Mouse (Mus musculus): ENCODE results near the gene Phc3.

The Phc3 gene

DNA sequence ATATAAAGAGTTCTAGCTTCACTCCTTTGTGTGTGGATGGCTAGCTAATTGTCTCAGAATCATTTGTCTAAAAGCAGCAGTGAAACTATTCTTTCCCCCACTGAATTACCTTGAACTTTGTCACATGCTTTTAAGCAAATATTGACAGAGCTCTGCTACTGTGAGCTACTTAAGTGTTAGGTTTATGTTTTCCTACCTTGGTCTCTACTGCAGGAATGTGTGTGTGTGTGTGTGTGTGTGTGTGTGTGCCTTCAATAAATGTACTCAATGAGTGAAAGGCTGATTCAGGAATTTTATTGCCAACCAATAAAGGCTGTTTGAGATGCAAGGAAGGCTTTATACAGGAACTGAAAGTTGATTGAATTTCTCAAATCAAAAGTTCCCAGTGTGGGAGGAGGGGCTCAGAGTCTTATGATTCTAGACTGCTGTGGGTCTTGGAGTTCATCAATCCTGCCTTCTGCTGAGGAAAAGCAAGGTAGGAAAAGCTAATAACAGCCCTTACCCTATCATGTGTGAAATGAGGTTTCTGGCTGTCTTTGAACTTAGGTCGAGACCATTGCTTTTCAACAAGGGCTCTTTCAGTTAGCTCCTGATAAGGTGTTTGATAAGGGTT lies 7.9 kb upstream of the Phc3 start:
- no peak for DNase-seq (ENCODE audit: extremely low spot score)

DNA sequence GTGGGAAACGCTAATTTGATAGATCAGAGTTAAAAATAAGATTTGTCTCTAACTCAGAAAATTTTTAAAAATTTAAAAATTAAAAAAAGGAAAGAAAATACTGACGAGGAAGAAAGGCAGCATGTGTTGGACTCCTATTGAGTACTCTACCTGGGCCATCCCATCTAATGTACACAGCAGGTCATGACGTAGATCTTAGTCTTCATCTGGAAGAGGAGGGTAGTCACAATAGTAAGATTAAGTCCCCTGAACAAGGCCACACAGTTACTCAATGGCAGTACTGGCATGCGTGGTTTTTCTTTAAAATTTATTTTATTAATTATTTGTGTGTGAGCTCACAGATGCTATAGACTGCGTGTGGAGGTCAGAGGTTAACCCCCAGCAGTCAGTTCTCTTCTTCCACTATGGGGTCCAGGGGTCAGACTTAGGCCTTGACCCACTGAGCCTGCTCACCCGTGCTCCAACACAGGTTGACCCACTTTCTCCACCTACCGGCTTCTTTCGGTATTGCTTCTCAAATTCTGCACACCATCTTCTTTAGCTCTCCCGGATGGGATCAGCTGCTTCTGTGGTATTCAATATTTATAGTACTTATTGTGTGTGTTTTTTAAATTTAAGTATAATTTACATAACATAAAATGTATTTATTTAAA lies 6.0 kb upstream of the Phc3 start:
- DNase-seq (ENCODE audit: extremely low spot score), result peak; percentile 78

DNA sequence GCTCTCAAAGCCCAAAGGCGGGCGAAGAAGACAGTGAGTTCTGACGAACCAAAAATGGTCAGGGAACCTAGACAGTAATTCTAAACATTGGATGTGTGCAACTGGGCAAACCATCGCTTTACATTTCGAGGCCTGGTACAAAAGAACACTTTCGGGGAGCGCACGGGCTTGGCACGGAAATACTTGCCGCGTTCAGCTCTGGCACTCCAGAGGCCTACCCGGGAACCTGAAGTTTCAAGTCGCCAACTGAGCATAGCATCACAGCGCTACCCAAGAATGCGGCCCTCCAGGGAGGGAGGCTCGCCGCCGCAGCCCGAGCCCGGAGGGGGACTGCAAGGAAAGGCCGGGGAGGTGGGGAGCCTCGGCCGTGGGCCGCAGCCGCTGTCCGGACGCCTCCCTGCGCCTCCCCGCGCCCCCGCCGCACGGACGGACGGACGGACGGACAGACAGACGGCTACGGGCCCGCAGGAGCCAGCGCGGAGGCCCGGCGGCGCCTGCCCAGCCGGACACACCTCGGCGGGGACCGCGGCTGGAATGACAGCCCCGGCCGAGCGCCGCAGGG lies 603 bp downstream of the Phc3 start:
- DNase-seq (ENCODE audit: extremely low spot score), result peak; percentile 63

DNA sequence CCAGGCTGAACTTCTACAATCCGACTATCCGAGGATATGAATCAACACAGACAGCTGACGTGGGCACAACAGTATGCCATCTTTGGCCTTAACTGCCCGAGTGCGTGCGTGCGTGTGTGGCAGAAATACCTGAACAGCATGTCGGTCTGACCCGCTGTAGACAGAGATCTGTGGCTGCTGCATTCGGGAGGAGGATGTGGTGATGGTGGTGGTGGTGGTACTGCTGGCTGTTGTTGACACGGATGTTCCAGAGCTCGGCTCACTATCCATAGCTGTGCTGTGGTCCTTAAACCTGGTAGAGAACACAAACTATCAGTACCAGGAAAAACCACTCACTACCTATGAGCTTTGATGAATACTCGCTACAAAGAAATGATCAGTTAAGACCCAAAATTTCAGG lies 3.6 kb downstream of the Phc3 start:
- no peak for DNase-seq (ENCODE audit: extremely low spot score)

DNA sequence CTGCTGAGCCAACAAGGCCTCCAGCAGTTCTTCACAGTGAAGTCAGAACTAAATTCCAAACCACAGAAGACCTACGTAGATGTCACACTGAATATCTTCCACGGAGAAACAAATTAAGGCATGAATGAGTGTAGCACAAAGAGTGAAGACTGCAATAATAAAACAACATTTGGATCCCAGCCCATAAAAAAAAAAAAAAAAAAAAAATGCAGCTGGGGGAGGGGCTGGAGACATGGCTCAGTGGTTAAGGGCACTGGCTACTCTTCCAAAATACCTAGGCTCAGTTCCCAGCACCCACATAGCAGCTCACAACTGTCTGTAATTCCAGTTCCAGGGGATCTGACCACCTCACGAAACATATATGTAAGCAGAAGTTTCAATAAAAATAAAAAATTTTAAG lies 5.0 kb downstream of the Phc3 start:
- DNase-seq (ENCODE audit: extremely low spot score), result no peak

DNA sequence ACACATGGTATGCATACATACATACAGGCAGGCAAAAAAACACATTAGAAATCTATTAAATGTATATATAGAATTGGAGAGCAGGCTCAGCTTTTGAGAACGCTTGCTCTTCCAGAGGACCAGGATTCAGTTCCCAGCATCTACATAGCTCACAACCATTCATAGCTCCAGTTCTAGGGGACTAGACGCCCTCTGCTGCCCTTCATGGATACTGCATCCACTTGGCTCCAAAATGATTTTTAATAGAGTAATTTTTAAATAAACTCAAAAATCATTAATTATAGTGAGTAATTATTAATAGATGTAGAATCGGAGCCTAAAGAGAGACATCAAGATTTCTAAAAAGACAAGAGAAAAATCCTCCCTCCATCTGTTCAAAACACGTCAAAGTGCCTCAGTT lies 6.1 kb downstream of the Phc3 start:
- no peak for DNase-seq (ENCODE audit: extremely low spot score)

DNA sequence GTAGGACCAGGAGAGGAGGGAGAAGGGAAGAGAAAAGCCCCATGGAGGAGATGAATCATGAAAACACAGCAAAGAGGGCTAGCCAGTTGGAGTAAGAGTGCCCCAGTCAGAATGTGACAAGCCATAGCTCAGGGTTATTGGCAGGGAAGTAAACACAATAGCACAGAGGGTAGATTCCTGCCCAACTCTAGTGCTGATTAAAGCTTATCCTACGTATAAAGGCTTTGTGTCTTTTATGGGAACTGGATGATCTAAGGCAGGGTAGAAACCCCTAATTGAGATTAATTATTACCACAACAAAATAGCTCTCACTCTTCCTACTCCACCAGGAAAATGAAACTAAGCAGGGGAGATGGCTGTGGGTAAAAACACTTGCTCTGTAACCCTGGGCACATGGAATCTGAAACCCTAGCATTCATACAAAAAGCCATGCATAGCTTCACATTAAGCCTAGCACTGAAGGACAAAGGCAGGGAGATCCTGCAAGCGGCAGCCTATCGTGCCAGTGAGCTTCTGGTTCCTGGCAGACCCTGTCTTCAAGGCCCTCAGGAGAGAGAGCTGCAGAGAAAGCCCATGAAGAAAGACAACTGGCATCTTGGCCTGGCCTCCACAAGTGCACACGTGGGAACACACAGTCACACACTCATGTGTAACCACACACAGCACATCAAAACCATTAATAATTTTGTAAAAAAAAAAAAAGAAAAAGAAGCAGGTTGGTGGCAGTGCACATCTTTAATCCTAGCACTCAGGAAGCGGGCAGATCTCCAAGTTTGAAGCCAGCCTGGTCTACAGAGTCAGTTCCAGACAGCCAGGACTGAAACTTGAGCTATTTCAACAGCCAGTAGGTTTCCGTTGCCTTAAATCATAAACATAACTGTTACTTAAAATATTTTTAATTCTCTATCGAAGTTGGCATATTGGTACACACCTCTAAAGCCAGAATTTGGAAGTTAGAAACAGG lies 9.1 kb downstream of the Phc3 start:
- no peak for DNase-seq (ENCODE audit: extremely low spot score)

DNA sequence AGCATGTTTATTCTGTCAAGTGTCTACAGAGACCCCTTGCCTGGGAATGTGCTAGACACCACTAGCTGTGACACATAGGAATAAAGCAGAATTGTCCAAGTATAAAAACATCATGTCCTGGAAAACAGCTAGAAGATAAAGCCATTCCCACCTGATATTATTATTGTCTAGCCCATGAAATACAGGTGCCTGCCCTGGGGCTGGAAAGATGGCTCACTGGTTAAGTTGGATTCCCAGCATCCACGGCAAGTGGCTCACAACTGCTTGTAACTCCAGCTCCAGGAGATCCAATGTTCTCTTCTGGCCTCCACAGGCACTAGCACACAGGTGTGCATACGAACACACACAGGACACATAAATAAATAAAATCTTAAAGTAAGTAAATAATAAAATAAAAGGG lies 10.5 kb downstream of the Phc3 start:
- no peak for DNase-seq (ENCODE audit: extremely low spot score)

DNA sequence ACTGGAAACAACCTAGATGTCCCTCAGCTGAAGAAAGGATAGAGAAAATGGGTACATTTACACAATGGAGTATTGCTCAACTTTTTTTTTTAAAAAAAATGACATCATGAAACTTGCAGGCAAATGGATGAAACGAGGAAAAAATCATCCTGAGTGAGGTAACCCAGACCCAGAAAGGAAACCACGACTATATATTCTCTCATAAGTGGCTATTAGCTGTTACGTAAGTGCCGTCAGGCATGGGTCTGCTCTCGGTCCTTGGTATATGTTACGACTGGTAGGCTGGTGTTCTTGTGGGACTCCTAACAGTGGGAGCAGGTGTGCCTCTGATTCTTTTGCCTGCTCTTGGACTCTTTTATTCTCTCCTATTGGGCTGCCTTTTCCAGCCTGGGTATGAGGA lies 12.9 kb downstream of the Phc3 start:
- no peak for DNase-seq (ENCODE audit: extremely low spot score)

DNA sequence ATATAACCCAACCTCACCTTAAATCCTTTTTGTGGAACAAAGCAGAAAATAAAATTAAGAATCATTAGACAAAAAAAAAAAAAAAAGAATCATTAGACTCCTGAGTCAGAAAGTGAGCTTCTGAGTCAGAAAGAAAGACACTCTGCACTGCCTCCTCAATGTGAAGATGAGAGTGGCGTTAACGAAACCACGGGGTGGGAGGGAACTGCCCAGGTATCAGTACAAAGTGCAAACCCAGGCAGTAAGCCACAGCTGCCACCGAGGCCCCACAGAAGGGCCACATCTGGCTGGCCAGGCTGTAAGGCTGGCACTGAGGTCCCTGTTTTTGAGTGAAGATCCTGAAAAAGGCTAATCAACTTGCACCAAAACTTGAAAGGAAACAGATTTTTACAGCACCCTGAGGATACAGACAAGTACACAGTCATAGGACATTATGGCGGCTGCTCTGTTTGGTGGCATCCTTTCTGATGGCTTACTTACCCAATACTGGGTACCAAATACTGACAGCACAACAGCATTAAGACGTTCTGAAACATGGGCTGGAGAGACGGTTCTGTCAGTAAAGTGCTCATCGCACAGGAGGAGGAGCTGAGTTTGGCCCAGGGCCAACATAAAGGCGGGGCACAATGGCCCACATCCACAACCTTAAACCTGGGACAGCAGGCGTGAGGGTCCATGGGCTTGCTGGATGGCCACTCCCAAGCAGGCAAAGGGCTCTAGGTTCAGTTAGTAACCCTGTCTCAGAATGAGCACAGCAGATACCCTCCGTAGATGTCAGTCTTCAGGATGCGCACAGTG lies 16.7 kb downstream of the Phc3 start:
- DNase-seq (ENCODE audit: extremely low spot score), result no peak

DNA sequence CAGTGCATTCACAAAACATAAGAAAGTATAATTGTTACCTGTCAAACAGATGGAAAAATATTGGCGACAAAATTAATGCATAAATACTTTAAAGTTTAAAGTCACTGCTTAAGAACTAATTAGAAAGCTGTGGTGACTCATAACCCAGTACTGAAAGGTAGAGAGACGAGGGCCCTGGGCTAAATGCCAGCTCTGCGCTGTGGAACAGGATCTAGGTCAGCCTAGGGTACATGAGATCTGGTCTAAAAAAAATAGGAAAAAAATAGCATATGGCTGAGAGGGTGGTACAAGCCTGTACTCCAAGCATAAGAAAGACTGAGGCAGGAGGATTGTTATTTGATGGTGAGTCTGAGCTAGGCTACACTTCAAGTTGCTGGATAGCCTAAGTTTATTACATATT lies 17.6 kb downstream of the Phc3 start:
- DNase-seq (ENCODE audit: extremely low spot score), result no peak

DNA sequence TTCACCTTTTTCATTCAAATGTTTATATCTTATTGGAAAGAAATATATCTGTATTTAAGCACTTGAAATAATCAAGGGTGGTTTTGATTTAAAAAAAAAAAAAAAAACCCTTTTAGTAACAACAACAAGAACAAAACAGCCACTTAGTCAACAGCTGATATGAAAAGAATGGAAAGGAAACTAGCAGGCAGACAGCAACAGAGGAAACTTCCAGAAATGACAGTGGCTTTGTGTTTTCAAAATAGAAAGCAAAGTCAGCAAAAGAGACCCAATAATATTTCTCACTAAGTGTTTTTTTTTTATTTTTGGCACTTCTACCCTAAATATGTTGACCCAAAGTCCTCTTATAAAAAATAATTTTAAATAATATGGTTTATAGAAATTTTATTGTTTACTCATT lies 34.8 kb downstream of the Phc3 start:
- DNase-seq (ENCODE audit: extremely low spot score), result no peak

DNA sequence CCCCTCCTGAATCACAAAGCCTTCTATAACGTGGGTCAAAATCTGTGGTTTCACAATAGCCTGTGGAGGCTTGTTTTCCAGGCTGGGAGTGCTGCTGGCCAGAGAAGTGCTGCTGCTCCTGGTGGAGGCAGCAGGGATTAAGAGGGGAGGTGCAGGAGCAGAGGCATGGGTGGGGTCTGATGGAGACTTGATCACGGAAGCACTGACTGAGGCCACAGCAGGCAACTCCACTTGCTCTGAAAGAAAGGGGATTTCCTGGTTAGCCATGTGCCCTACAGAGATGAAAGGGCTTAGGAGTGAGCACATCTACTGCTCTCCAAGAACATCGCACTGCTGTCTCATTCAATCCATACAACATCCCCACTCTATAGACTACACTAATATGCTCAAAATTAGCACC lies 39.4 kb downstream of the Phc3 start:
- DNase-seq (ENCODE audit: extremely low spot score), result no peak

DNA sequence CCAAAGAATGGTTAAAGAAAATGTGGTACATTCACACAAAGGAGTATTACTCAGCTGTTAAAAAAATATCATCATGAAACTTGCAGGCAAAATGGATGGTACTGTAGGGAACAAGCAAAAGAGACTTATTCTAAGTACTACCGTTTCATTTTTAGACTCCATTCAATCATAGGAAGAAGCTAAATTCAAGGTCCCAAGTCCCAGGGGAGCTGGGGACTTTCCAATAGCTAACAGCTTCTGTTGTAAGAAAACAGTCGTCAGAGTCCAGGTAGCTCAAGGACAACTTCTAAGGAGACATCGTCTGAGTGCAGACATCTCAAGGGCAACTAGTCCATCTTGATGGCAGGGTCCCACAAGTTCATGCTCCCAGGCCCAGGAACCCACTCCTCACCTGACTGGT lies 41.6 kb downstream of the Phc3 start:
- DNase-seq (ENCODE audit: extremely low spot score), result no peak

DNA sequence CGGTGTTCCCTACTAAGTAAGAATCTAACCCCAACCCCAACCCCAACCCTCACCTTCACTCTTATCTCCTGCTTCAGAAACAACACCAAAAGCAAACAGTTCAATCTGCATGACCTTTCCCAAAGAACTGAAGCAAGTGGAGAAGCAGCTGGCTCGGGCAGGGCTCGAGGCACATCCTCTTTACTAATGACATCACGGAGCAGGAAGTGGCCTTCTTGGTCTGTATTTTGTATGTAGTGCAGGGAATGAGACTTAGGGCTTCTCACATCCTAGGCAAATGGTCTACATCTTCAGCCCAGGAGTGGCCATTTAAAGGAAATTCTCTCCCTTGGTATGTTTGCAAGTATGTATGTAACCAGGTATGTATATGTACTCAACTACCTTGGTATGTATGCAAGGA lies 52.1 kb downstream of the Phc3 start:
- no peak for DNase-seq (ENCODE audit: extremely low spot score)

DNA sequence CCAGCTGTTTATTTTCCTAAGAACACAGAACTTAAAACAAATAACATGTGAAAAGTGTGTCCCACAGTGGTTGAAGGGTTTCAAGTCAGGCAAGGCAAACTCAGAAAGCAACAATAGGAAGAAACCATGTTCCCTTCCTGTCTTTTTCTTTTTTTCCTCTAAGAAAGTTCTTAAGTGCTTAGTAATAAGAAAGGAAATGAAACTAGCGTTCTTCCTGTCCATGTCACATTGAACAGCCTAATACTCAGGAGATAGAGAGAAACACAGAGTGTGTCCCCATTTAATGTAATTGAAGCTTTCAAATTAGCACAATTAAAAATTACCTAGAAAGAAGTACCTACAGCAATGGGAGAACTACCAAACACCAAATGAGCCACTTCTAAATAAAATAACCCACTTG lies 64.6 kb downstream of the Phc3 start:
- DNase-seq (ENCODE audit: extremely low spot score), result no peak

DNA sequence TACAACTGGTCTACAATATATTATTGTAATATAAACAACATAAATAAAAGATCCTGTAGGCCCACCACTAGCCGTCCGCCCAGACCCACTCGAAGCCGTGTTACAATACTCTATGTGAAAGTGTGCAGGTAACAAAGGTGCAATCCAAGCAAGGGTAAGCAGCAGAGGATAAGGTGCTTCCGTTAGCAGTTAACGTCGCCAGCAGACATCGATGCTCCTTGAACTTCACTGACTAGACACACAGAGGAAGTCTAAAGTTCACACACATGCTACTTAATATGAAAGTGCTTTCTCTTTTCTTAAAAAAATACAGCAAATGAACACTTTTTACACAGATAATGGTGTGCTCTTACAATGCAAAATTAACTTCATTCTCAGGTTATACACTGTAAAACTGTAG lies 69.8 kb downstream of the Phc3 start:
- DNase-seq (ENCODE audit: extremely low spot score), result no peak

DNA sequence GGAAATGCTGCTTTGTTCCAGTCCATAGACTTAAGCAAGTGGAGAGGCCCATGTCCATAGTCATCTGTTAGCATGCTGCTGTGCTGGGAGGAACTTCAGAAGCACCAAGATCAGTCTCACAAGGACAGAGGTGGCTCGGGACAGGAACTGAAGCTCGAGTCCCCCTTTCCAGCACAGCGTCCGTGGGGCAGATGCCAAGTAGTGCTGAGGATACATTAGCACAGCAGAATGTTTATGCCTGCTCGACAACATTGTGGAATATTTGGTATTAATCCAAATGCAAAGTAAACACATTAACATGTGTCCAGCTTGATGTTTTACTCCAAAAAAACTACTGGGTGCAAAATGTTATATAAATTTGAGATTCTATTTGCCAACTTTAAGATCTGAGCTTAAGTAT lies 72.5 kb downstream of the Phc3 start:
- no peak for DNase-seq (ENCODE audit: extremely low spot score)

DNA sequence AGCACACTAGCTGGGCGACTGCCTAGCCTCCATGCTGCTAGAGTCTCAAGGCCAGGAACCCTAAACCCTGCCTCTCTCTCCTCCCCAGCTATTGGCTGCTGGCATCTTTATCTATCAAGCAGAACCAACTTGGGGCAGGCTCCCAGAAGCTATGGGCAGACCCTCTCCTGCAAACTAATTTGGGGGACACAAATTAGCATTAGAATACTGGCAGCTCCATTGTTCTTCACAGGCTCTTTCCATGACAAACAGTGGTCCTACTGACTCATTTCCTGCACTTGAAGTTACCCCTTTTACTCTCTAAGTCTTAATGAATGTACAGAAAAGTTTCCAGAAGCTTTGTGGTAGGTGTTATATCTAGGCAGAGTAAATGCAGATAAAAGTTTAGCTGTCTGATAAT lies 80.2 kb downstream of the Phc3 start:
- no peak for DNase-seq (ENCODE audit: extremely low spot score)

DNA sequence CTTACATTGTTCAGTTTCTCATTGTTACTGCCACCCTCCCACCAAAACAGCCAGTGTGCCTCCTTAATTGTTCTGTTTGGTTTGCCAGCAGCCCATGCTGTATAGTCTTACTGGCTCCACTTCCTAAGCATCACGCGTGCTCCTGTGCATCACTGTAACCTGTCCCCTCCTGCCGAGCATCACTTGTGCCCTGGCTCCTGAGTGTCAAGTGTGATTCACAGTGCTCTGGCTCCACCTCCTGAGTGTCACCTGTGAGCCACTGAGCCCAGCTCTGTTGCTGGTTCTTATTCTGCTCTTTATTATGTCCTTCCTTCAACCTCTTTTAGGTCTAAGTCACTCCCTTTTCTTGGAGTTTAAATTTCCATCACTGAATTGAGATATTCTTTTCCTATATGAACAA lies 81.8 kb downstream of the Phc3 start:
- no peak for DNase-seq (ENCODE audit: extremely low spot score)

DNA sequence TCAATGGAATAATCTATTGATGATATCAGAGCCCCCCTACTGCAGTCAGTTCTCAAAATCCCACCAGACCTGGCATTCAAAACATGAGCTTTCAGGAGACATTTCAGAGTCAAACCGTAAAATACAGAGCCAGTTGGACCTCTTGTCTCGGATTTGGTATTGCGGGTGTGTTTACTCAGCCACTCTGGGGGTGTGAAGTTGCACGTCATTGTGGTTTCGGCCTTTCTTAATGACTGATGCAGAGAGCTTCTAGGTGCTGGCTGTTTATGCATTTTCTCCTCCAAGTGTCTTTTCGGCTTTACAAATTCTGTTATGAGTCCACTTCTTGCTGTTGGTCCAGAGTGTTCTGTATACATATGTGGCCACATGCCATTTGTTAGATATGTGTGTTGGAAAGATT lies 92.5 kb downstream of the Phc3 start:
- DNase-seq (ENCODE audit: extremely low spot score), result no peak

DNA sequence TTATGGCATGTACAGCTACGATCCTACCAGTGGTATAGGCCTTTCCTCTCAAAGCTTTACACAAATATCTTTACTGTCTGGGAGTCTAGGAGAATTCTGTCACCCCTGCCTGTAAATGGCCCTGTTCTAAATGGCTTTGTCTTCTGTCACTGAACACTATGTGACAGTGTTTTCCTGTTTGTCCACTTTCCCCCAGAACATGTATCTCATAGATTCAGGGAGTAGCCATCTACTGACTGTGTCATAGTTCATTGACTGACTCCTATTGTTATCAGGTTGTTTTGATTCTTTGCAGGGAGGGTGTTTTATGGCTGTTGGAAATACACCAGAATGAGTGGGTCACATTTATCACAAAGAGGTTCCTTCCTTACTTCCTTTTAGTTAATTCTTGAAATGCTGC lies 99.2 kb downstream of the Phc3 start:
- no peak for DNase-seq (ENCODE audit: extremely low spot score)
